Mouse (Mus musculus) stomach, embryonic 16.5 days (tissue): ENCODE results near the gene Acyp2. TPM values are rescaled to one million over a fixed set of nuclear protein-coding genes. Genes with fewer than 3 reads are reported as not detected.
"Not testable (repeated sequence)": the region's sequence is repeated elsewhere in the genome, so short reads cannot be mapped to it uniquely, and the experiment has no call there.

Experiments
- ATAC-seq: fragments of 200-750 bp; cut with Nextera tagmentation; 2 replicates; pipeline ENCODE4 v1.8.0; 2017; ENCODE audit warnings: moderate number of reproducible peaks, moderate TSS enrichment; ENCODE audit not compliant: insufficient read depth, low FRiP score
- H3K27ac ChIP-seq: fragments of 300-500 bp; sonication (generic); 2 replicates; pipeline ENCODE4 v1.5.1; 2014; ENCODE audit warnings: low read length
- H3K27me3 ChIP-seq: fragments of 300-500 bp; sonication (generic); 2 replicates; pipeline ENCODE4 v1.6.1; 2014; ENCODE audit warnings: low read length, control low read depth, mixed read lengths; ENCODE audit not compliant: control insufficient read depth, insufficient read depth
- H3K36me3 ChIP-seq: fragments of 300-500 bp; sonication (generic); 2 replicates; pipeline ENCODE4 v1.6.1; 2014; ENCODE audit warnings: low read length; ENCODE audit not compliant: control insufficient read depth, insufficient read depth
- H3K4me1 ChIP-seq: fragments of 300-500 bp; sonication (generic); 2 replicates; pipeline ENCODE4 v1.6.1; 2014; ENCODE audit warnings: low read length, control low read depth, mixed read lengths; ENCODE audit not compliant: control insufficient read depth, insufficient read depth
- H3K4me2 ChIP-seq: fragments of 300-500 bp; sonication (generic); 2 replicates; pipeline ENCODE4 v1.6.1; 2014; ENCODE audit warnings: low read depth, low read length, mixed read lengths
- H3K4me3 ChIP-seq: fragments of 300-500 bp; sonication (generic); replicated peaks from 2 replicates; pipeline ENCODE4 v1.5.1; 2014; ENCODE audit warnings: mild to moderate bottlenecking, low read length
- H3K9ac ChIP-seq: fragments of 300-500 bp; sonication (generic); 2 replicates; pipeline ENCODE4 v1.6.1; 2014; ENCODE audit warnings: low read length
- H3K9me3 ChIP-seq: fragments of 300-500 bp; sonication (generic); replicated peaks from 2 replicates; pipeline ENCODE4 v1.6.1; 2016; ENCODE audit warnings: low read length, control low read depth; ENCODE audit not compliant: control insufficient read depth
- WGBS: fragments of 180-500 bp; shearing (Covaris S2); extraction: QIAGEN DNeasy Blood & Tissue Kit; methylation state at CpG from one replicate; pipeline ENCODE4 v1.1.7; 2014; 5-methylcytosine and 5-hydroxymethylcytosine counted together
- polyA plus RNA-seq: library from polyadenylated mRNA; unstranded; fragments of >200 nt; fragmentation: Nextera tagmentation; extraction: Ambion mirVana; gene quantifications from 2 replicates; pipeline ENCODE4 v1.2.1, GENCODE M21; 2015

Gene Acyp2
- polyA plus RNA-seq, 1 experiment from 2014 or later, result 14.6 TPM

DNA sequence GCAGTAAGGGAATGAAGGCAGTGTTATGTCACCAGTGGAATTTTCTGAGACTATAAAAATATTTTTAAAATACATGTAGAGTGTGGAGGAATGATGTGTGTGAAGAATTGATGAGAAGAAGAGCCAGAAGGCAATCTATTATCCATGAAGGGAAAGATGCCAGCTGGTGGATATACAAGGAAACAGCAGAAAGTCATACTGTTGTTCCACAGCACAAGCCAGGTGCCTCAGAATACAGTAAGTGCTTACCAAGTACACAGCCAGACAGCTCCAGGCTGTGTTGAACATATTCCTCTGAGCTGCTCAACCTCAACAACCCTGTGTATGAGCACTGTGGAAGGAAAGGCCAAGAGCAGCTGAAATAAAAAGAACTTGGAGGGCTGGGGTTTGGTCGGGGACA, 13.7 kb downstream of the Acyp2 start:
- H3K36me3 ChIP-seq, result no peaks in the 10 kb centered on the region
- 96% methylated on average over 1 of the region's 1 CpGs for WGBS

DNA sequence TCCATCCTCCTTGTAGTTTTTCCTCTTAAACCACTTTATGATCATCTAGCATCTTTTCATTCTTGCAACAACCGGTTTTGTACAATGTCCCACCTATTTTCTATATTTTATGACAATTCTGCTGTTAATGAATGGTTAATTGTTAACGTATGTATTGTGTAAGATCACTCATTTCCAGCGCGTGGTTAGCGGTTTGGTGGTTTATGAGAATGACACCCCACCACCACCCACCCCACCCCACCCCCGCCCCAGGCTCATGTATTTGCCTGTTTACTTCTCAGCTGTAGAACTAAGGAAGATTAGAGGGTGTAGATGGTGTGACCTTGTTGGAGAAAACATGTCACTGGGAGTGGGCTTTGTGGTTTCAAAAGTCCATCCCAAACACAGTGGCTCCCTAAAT, 18.9 kb downstream of the Acyp2 start:
- no peaks in the 10 kb centered on the region for H3K27me3 ChIP-seq
- no peak overlapping the region for H3K27ac ChIP-seq
- no peaks in the 10 kb centered on the region for H3K4me1 ChIP-seq
- ATAC-seq, result no peak
- WGBS, result 78% methylated on average over 6 of the region's 6 CpGs
- no peaks in the 10 kb centered on the region for H3K9me3 ChIP-seq
- no peak overlapping the region for H3K4me2 ChIP-seq
- H3K36me3 ChIP-seq, result no peaks in the 10 kb centered on the region
- no peak overlapping the region for H3K4me3 ChIP-seq
- no peak overlapping the region for H3K9ac ChIP-seq

More for the DNA sequence above, 13.7 kb downstream of the Acyp2 start:
- Histone ChIP-seq H3K4me1 (no peaks in the 10 kb centered on the region), H3K9ac (no peak overlapping the region), H3K27ac (no peak overlapping the region), H3K27me3 (no peaks in the 10 kb centered on the region), H3K4me2 (no peak overlapping the region), H3K4me3 (no peak overlapping the region), H3K9me3 (no peaks in the 10 kb centered on the region)
- ATAC-seq, result no peak

DNA sequence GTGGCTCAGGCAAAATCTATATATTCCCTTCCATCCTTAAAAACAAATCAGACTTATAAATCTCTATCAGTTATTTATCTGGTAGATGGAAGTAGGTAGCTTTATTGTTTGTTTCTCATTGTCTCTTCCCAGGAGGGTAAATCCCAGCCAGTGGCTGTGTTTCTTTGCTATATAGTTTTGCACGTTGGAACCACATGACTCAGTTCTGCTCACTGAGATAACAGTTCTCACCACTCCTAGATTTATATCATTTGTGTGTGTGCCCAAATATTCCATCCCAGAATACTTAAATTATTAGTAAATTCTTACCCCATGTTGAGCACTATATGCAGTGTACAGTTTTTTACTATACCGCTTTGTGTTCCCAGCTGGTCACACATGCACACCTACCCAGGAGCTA, 26.2 kb downstream of the Acyp2 start:
- 80% methylated on average over 2 of the region's 2 CpGs for WGBS

DNA sequence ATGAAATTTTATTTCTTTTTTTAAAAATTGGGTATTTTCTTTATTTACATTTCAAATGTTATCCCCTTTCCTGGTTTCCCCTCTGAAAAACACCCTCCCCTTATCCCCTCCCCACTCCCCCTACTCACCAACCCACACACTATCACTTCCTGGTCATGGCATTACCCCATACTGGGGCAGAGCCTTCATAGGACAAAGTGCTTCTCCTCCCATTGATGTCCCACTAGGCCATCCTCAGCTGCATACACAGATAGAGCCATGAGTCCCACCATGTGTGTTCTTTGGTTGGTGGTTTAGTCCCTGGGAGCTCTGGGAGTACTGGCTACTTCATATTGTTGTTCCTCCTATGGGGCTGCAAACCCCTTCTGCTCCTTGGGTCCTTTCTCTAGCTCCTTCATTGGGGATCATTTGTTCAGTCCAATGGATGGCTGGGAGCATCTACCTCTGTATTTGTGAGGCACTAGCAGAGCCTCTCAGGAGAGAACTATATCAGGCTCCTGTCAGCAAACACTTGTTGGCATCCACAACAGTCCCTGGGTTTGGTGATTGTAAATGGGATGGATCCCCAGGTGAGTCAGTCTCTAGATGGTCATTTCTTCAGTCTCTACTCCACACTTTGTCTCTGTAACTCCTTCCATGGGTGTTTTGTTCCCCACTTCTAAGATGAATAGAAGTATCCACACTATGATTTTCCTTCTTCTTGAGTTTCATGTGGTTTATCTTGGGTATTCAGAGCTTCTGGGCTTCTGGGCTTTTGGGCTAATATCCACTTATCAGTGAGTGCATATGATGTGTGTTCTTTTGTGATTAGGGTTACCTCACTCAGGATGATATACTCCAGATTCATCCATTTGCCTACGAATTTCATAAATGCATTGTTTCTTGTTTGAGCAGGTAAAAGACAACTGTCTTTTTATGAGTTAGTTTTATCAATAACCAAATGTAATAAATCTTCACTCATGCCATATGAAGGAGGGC, 27.7 kb downstream of the Acyp2 start:
- H3K36me3 ChIP-seq, H3K4me2 ChIP-seq, H3K27ac ChIP-seq, H3K9me3 ChIP-seq, H3K4me3 ChIP-seq, H3K27me3 ChIP-seq, H3K9ac ChIP-seq, H3K4me1 ChIP-seq, ATAC-seq: not testable (repeated sequence)
- 82% methylated on average over 1 of the region's 1 CpGs for WGBS

More for the DNA sequence above, 26.2 kb downstream of the Acyp2 start:
- no peak for ATAC-seq
- no peaks in the 10 kb centered on the region for H3K27me3 ChIP-seq
- H3K9ac ChIP-seq, result no peak overlapping the region
- no peak overlapping the region for H3K27ac ChIP-seq
- no peaks in the 10 kb centered on the region for H3K4me1 ChIP-seq
- H3K4me3 ChIP-seq, result no peak overlapping the region
- no peaks in the 10 kb centered on the region for H3K9me3 ChIP-seq
- H3K36me3 ChIP-seq, result no peaks in the 10 kb centered on the region
- no peak overlapping the region for H3K4me2 ChIP-seq

DNA sequence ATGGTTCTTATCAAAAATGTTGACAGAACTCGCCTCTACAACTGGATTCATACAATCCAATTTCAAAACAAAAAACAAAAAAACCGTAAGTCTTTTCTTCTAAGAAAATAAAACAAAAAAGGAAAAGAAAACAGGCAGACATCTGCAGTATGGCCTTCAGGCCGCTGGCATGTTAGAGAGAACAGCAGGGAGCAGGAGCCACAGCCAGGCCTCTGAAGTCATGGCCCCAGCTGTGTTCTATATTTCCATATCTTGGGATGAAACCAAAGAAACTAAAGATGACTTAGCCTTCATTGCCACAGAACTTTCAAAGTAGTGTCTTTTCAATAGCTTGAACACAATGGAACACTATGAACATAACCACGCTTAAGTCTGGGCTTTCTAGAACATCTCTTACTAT, 31.2 kb downstream of the Acyp2 start:
- no peak for ATAC-seq
- H3K4me2 ChIP-seq, result no peak overlapping the region
- 81% methylated on average over 4 of the region's 4 CpGs for WGBS

DNA sequence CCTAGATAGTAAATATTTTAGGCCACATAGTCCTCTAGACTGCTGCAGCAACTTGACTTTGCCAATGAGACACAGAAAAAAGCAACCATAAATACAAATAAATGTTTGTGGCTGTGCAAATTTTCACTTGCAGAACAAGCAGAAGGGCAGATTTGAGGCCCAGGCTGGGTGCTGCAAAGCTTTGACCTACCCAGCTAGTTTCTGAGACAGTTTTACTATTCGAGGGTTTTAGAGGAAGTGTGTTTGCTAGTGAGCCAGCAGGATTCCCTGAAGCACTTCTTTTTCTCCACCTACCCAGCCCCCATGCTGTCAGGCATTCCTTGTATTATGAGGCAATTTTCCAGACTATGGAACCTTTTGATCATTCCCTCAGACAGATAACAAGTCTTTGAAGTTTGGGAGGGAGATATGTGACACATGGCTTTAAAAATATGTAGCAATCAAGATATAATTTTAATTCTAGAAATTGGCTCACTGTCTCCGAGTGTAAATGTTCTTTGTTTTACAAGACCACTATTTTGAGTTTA, 31.8 kb downstream of the Acyp2 start:
- H3K4me3 ChIP-seq, result no peak overlapping the region
- ATAC-seq, result no peak

More for the DNA sequence above, 31.2 kb downstream of the Acyp2 start:
- H3K4me3 ChIP-seq, result no peak overlapping the region
- no peak overlapping the region for H3K9ac ChIP-seq
- no peaks in the 10 kb centered on the region for H3K4me1 ChIP-seq
- no peaks in the 10 kb centered on the region for H3K9me3 ChIP-seq
- H3K27me3 ChIP-seq, result no peaks in the 10 kb centered on the region
- H3K27ac ChIP-seq, result no peak overlapping the region
- H3K36me3 ChIP-seq, result no peaks in the 10 kb centered on the region

DNA sequence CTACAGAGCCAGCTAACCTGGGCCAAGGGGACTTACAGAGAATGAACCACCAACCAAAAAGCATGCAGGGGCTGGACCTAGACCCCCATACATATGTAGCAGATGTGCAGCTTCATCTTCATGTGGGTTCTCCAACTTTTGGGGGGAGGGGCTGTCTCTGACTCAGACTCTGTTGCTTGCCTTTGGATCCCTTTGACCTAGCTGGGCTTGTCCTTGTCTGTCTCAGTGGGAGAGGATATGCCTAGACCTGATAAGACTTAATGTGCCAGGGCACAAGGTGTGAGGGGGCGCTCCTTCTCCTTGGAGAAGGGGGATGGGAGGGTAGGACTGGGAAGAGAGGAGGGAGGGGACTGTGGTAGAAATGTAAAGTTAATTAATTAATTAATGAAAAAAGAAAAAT, 33.4 kb downstream of the Acyp2 start:
- 61% methylated on average over 1 of the region's 1 CpGs for WGBS
- Histone ChIP-seq H3K27ac (no peak overlapping the region), H3K4me3 (no peak overlapping the region), H3K27me3 (no peaks in the 10 kb centered on the region), H3K36me3 (no peaks in the 10 kb centered on the region), H3K4me2 (no peak overlapping the region), H3K9ac (no peak overlapping the region), H3K4me1 (no peaks in the 10 kb centered on the region), H3K9me3 (no peaks in the 10 kb centered on the region)
- no peak for ATAC-seq

More for the DNA sequence above, 31.8 kb downstream of the Acyp2 start:
- no peaks in the 10 kb centered on the region for H3K9me3 ChIP-seq
- WGBS, result 35% methylated on average over 2 of the region's 2 CpGs
- no peak overlapping the region for H3K27ac ChIP-seq
- H3K27me3 ChIP-seq, result no peaks in the 10 kb centered on the region
- no peaks in the 10 kb centered on the region for H3K4me1 ChIP-seq
- no peak overlapping the region for H3K4me2 ChIP-seq
- no peaks in the 10 kb centered on the region for H3K36me3 ChIP-seq
- no peak overlapping the region for H3K9ac ChIP-seq

DNA sequence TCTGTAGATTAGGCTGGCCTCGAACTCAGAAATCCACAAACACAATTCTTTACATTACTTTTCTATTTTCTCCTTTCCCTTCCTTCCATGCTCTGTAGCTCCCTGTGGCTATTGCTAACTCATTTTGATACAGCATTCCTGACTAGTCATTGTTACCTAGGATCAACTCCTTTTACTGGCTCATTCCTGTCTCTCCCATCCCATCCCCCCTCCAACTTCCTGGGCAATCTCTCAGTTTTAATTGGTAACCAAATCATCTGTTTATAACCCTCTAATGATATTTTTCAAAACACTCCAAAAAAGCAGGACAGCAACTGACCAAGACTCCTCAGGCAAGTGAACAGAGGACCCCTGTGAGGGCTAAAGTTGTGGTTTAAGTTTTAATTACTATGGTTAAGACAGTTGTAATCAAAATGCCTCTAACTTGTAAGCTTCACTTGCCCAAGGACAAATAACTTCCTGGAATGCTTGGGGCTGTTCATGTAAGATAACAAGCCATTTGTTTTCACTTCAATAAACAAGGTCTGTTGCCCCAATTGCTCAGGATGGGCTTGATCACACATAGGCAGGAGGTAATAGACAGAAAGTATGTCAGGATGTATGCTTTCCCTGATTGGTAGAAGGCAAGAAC, 35.4 kb downstream of the Acyp2 start:
- no peaks in the 10 kb centered on the region for H3K27me3 ChIP-seq
- H3K36me3 ChIP-seq, result no peaks in the 10 kb centered on the region
- no peak overlapping the region for H3K4me3 ChIP-seq
- 84% methylated on average over 1 of the region's 1 CpGs for WGBS
- H3K4me2 ChIP-seq, result no peak overlapping the region
- no peak overlapping the region for H3K27ac ChIP-seq
- ATAC-seq, result no peak
- H3K9me3 ChIP-seq, result no peaks in the 10 kb centered on the region
- H3K9ac ChIP-seq, result no peak overlapping the region
- no peaks in the 10 kb centered on the region for H3K4me1 ChIP-seq

DNA sequence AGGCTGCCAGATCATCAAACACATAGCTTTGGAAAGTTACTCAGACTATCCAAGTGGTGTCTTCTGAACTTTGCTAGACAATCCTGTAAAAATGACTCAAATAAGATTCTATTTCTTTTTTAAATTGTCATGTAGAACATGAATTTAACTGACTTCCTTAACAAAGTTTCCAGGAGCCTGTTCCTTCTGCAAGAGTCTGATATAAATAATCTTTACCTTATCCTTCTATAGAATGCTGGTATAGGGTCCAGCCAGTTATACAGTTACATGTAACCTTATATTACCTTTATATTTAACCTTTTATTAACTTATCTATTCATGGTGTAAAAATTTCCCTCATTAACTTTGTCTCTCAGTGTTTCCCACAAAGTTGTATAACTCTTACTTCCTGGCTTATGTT, 36.7 kb downstream of the Acyp2 start:
- Histone ChIP-seq H3K27me3 (no peaks in the 10 kb centered on the region), H3K4me1 (no peaks in the 10 kb centered on the region), H3K4me3 (no peak overlapping the region), H3K9ac (no peak overlapping the region), H3K36me3 (no peaks in the 10 kb centered on the region), H3K4me2 (no peak overlapping the region), H3K27ac (no peak overlapping the region), H3K9me3 (no peaks in the 10 kb centered on the region)
- no peak for ATAC-seq
